Mouse (Mus musculus): ENCODE measurements around the gene Draxin.

Gene Draxin

DNA sequence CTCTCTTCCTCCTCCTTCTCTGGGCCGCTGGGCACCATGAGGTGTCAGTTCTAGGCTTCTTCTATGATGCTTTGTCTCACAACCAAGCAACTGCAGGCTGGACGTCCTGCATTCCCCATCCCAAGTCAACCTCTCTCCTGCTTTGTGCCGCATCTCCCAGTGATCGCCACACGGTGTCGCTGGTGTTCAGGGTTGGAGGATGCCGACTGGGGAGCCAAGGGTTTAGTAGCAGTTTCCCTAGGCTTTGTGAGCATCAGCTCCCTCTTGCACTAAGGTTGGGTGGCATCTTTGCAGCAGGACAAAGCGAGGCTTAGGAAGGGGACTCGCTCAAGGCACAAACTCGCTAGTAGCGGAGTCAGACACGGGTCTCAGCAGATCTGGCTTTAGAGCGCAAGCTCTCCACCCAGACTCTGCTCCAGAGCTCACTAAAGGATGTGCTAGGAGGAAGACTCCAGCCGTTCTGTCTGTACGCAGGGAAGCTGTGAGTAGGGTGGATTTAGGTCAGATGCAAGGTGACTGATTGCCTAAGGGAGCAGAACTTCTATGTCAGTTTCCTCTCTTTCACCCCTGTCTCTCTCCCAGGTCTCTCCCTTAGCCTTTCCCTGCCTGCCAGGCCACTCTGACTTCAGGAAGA is 15.6 kb downstream of the Draxin start:
- DNase-seq (ENCODE audit: inconsistent ontology term) = peak; percentile 85

DNA sequence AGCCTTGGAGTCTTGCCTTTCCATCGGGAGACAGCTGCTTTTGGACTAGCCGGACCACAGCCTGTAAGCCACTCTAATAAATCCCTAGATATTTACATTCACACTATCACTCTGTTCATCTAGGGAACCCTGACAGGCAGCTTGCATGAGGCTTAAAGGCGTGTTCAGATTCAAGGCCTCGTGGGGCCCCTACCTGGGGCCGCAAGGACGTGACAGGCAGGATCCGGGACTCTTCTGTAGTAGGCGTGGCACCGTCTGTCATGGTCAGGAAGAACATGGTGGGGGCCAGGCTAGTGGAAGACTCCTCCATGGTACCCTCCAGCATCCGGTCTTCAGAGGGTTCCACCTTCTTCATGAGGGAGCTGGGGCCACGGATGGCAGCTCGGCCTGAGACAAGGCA is 18.0 kb downstream of the Draxin start:
- no peak for DNase-seq (ENCODE audit: inconsistent ontology term)

DNA sequence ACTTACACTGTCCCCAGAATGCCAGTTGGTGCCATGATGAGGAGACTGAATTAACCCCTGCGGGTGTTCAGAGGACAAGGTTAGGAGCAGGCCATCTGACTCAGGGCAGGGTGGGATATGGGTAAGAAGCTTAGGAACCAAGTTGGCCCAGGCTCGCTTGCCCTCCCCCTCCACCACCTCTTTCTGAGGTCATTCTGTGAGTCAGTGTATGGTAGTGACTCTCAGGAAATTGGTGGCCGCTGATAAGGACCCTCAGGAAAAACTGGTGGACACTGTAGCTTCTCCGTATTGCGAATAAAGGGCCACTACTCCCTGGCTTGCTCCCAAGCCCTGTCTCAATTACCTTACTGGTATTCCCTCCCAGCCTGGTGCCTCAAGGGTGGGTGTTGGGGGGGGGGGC is 21.3 kb downstream of the Draxin start:
- no peak for DNase-seq (ENCODE audit: inconsistent ontology term)

DNA sequence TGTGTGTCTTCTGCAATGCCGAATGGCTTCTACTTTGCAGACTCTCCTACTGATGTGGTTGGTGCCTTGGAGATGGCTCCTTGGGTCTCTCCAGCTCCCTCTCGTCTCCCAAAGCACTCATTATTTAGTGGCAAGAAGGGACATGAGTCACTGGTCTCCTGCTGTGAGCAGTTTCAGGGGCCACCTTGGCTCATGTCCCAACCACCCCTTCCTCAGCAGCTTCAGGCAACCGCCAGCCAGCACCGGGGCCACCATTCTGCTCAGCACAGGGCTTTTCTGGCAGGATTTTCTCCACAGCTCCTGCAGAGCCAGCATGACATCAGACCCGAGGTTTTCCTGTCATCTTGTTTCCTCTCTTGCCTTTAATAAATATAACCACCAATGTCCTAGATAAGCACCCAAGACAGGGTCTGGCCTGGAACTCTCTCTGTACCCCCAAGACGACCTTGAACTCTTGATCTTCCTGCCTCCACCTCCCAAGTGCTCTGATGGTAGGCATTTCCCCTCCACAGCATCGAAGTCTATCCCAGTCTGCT is 21.9 kb downstream of the Draxin start:
- DNase-seq (ENCODE audit: inconsistent ontology term) = no peak

DNA sequence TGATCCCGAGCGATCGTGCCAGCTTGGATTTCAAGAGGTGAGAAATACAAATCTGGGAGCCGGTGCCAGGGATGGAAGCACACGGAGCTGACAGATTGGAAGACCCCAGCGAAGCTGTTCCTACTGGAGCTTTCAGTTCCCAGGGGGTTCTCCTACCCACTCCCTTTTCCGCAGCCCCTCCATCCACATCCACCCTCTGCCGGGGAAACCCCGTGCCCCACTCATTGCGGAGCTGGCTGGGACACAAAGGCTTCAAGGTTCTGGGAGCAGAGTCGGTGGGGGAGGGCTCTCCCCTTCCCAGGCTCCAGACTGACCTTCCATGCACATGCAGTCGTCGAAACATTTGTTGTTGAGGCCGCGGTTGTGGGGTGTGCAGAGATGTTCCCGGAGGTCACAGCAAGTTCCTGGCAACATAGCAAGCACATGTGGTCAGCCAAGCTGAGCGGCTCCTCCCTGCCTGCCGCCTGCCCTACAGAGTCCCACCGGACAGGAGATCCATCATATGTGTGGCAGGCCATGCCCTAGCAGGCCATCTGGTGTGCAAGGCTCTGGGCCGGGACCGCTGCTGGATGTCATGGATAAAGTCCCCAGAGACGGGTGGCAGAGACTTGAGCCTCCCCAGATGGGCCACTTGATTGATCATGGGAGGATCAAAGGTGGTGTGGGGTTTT is 22.7 kb downstream of the Draxin start:
- no peak for DNase-seq (ENCODE audit: inconsistent ontology term)

GRCm38 (mm10) chr4:148104146-148104545 is 26.4 kb downstream of the Draxin start:
- no peak for DNase-seq (ENCODE audit: inconsistent ontology term)

DNA sequence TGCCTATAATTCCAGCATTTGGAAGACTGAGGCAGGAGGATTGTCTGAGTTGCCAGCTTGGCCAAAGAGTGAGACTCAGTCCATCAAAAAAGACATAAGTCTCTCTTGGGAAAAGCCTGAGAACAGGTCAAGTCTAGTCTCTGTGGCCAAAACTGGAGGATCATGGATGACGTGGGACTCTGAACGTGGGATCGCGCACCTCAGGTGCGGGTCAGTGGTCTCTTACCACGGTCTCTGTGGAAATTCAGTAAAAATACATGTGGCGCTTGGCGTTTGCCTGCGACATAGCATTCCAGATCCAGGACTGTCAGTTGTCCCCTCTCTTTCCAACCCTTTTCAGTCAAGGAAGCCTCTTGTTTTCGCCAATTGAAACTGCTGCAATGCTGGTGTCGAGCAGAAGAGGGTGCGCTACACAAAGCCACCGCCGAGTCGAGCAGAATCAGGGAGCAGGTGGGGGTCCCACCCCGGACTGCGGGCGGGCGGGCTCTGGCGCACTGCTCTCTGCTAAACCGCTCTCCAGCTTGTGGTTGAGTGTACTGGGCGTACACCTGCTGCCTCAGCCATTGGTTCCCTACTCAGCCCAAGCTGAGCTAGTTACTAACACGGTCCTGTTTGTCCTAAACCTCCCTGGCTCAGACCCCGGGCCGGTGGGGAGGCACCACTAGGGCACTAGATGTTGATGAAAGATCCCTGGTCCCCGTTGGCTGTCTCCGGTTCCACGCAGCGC is 28.5 kb downstream of the Draxin start:
- peak; percentile 75 for DNase-seq (ENCODE audit: inconsistent ontology term)

DNA sequence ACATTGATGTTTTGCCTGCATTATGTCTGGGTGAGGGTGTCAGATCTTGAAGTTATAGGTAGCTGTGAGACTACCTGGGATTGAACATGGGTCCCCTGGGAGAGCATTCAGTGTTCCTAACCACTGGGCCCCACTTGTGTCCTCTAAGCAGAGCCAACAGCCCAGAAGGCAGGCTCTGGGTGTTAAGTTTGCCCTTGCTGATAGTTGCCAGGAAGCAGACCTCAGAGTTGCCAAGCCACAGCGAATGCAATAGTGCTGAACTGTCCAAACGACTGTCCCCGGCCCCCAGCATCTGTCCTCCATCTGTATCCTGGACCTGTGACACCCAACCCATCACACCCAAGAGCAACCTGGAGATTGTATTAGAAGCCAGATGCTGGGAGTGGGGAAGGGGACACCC is 31.8 kb downstream of the Draxin start:
- no peak for DNase-seq (ENCODE audit: inconsistent ontology term)

DNA sequence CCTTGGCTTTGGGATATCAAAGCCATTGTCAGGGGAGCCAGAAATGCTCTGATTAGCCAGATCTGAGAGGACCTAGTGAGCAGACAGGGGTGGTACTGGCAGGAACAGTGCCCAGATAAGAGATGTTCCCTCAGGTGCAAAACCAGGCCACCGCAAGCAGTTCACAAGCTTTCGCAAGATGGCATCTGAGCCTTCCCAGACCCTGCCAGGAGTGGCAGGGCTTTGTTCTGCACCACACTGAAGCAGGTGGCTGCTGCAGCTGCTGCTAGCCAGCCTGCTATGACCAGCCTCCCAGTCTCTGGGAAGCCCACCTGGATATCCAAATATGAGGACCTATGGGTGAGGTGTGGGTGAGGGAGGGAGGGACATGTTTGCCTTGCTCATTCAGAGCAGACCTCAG is 32.6 kb downstream of the Draxin start:
- no peak for DNase-seq (ENCODE audit: inconsistent ontology term)

GRCm38 (mm10) chr4:148095081-148095480 is 35.4 kb downstream of the Draxin start:
- DNase-seq (ENCODE audit: inconsistent ontology term) = no peak

DNA sequence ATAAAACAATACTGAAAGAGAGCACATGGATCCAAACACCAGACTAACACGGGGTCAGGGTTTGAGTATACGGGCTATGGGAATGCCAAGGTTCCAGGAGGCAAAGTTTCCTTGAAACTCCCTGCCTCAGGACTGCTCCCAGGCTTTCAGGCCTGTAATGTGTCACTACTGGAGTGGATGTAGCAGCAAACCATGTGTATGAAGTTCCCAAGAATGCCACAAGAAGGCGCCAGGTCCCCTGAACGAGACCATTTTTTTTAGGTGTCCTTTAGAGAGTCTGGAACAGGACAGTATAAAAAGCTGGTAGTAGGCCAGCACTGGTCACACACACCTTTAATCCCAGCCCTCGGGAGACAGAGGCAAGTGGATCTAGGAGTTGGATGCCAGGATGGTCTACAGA is 36.3 kb downstream of the Draxin start:
- no peak for DNase-seq (ENCODE audit: inconsistent ontology term)

DNA sequence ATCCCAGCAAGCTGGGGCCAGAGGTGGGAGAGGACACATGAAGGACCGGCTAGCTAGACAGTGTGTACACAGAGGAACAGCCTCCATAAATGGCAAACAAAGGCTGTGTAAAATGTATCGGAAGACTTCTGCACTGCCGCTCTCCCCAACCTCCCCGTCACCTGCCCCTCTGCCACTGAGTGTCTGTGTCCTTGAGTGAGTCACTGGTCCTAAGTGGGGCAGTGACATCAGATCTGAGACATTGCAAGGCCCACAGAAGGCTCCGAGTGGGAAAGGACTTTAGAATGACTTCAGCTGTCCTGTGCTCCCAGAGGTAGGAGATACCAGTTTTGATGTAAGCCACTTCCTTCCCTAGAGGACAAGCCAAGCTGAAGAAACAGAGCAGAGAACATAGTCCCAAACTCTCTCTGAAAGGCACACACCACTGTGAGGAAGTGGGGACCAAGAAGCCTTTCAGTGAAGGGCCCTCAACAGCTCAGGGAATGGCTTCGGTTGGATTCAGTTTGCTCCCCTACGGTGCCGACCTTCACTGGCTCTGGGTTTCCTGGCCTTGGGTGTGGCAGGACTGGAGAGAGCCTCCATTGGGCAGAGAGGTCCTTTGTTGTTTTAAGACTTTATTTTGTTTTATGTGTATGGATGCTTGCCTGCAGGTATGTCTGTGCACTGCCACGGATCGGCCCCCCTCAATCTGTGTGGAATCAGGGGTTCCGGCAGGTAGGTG is 37.8 kb downstream of the Draxin start:
- no peak for DNase-seq (ENCODE audit: inconsistent ontology term)

- DNase-seq (ENCODE audit: inconsistent ontology term) = no peak
Observed at GRCm38 (mm10) chr4:148091181-148091580, 39.3 kb downstream of the Draxin start.

DNA sequence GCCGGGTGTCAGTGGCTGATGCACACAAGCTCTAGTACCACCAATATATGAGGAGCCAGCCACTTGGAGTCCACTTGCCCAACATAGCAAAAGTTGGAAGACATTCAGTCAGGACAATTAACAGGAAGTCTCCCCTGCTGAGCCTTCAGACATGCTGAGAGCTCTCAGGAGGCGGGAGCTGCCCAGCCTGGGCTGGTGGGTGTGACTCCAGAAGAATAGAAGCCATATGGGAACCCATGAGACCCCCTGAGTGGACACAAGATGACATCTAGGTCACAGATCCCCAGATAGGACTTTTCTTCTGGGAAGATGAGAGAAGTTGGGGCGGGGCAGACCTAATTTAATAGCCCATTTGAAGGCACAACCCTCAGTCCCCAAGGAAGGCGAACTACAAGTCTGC is 41.3 kb downstream of the Draxin start:
- no peak for DNase-seq (ENCODE audit: inconsistent ontology term)

DNA sequence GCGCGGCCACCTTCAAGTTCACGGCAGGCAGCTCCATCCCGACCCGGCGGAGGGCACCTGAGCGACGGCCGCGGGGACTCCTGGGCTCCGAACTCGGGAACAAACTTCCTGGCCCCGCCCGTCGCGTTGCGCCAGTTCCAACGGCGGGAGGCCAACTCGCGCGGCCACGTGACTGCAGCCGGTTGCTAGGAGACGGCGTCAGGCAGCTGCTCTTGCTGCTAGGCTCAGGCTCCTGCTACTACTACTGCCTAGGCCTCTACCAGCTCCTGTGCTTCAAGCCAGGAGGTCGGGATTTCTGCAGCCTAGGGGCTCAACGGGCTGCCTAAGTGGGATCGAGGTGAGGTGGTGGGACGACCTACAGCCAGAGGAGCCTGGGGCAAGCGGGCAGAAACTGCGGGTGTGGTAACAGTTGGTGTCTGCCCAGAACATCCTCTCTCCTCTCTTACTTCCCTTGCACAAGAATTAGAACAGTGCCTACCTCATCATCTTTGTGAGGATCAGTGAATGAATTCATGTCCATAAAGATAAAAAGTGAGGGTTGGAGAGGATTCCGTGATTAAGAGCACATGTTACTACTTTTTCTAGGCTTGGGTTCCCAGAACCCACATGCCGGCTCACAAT is 42.5 kb downstream of the Draxin start, which contains the start of gene Agtrap:
Gene Agtrap (minus strand): TSS at position 125 of the 621 bp plus-strand sequence.
- DNase-seq (ENCODE audit: inconsistent ontology term) = peak; percentile 84

DNA sequence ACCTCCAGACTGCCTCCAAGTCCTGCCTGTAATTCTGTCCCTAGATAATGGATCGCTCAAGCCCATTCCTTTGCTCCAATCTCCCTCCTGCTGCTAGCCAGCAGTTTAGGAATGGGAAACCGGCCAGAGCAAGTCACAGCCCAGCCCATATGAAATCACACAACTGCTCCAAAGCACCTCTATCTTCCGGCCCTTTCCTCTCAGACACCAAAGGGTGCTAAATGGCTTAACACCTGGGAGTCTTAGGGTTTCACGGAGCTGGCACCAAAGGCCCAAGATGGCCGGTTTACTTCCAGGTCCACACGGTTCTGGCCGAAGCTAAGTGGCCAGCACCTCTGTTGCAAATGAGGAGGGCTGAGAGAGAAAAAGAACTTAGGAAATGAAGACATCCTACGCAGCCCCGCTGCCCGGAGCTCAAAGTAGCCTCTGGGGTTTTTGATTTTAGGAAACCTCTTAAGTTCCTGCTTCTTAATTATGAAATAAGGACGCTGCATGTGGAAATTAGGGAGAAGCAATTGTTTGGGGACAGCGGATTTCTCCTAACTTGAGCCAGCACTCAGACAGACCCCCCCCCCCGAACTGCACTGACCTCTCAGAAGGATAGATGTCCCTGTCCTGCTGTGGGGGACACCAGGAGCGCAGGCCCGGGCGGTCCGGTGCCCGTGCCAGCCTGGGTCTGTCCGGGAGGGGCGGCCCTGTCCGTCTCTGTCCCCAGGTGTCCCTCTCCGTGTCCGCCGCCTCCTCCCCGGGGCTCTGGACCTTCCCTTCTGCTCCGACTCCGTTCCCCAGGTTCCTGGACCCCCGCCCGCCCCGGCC is 43.2 kb downstream of the Draxin start:
- peak; percentile 52 for DNase-seq (ENCODE audit: inconsistent ontology term)

- DNase-seq (ENCODE audit: inconsistent ontology term) = no peak
Observed at GRCm38 (mm10) chr4:148085907-148086305, 44.6 kb downstream of the Draxin start.

DNA sequence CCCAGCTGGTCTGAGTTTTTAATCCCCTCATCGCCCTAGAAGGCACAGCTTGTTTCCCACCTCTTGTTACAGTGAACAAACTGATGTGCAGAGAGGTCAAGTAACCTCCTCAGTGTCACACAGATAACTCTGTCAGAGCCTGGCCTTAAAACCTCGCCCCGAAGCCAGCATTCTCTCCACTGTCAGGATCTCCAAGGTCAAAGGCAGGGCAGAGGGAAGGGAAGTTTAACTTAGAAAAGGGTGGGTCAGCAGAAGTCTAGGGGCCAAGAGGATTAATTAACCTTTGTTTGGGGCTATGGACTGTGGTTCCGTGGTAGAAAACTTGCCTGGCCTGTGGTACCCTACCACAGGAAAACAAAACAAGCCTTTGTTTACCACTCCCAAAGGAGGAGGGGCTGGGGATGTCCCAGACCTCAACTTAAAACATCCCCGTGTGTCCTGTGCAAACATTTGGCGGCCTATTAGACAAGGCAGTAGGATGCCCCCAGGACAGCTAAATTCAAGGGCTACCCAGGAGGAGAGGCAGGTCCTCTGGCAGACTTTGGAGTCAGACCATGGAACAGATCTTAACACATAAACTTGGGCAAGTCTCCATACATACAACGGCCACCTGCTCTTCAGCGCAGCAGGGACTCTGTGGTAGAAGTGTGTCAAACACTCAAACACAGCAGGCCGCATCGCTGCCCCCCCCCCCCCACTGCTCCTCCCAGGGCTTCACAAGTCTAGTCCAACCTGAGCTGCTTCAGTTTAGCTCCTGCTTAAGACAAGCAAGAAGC is 45.2 kb downstream of the Draxin start:
- DNase-seq (ENCODE audit: inconsistent ontology term) = peak; percentile 33

- peak; percentile 19 for DNase-seq (ENCODE audit: inconsistent ontology term)
Observed at GRCm38 (mm10) chr4:148084261-148084714, 46.2 kb downstream of the Draxin start.

Measured in Muller cell, postnatal 12 days (primary cell).